Mouse (Mus musculus) CD4-positive, CD25-positive, alpha-beta regulatory T cell, adult 2 months (primary cell): ENCODE measurements around the gene Iqgap3.
A peak's percentile ranks its signal among the peaks of the same experiment; 100 is the strongest.

Experiments
- DNase-seq: peaks from one replicate; pipeline ENCODE4 v3.0.0-alpha.2; 2012; ENCODE audit warnings: low read depth, low spot score

Iqgap3 gene

DNA sequence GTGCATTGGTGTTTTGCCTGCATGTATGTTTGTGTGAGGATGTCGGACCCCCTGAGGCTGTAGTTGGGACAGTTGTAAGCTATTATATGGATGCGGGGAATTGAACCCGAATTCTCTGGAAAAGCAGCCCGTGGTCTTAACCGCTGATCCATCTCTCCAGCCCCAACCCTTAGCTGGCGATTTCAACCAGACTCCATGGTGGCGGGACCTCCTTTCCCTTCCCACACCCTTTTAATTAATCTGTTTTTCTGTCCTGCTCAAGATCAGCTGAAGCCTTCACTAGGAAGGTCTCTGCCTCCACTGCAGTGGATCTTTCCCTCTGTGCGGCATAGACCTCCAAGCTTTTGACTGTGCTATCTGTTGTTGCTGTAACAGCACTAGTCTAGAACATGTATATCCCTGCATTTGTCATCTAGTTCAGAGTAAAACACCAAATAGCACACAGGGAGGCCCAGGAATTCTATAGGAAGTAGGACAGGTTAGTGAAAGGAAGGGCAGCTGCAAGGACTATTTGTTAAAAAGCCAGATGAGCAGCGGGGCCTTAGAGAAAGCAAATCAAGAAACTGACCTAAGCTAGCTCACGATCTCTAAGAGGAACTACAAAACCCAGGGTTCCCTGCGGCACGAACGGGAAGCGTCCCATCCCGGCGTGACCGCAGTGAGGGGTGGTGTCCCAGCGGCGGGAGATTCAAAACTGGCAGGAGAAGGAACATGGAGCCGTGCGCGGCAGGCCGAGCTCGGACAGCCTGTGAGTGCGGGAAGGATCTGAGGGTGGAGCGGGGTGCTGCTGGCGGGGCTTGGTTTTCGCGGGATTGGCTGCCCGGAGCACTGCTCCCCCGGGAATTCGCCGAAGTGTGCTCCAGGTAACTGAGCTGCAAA lies at the start of gene Iqgap3:
Gene Iqgap3 (plus strand): TSS at position 627 of the 879 bp plus-strand sequence.
- DNase-seq: peak; percentile 83

DNA sequence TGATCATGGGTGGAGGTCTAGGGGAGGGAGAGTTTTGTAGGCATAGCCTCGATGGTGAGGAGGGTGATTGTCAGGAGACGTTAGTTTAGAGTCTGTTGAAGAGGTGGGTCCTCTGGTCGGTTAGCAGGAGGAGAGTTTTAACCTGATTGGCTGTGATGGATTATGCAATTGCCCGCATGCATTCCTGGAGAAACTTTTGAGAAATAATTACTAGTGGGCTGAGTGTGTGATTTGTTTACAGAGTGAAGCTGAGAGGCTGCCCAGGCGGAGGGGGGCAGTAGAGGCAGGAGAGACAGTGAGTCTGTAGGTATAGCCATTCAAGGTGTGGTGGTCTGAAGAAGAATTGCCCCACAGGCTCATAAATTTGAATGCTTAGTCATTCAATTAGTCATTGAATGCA lies 48.3 kb upstream of the Iqgap3 start:
- DNase-seq: no peak

DNA sequence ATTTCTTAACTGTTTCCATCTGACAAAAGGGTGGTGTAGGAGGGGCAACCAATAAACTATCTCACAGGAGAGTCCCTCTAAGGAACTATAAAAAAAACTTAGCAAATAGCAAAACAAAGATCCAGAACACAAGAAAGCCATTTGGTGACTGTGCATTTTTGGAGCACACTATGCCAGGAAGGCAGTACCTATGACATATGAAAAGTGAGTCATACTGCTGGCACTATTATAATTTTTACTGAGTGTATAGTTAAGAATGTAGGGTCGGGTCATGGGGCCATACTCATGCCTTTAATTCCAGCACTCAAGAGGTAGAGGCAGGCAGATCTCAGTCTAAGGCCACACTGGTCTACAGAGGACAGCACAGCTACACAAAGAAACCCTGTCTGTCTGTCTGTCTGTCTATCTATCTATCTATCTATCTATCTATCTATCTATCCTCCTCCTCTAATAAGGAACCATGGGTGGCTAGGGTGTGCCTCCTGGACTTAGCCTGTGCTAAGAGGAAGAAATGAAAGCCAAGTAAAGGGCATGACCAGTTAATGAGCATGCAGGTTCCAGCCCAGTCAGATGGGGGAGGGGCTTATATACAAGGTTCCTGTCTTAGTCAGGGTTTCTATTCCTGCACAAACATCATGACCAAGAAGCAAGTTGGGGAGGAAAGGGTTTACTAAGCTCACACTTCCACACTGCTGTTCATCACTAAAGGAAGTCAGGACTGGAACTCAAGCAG lies 46.0 kb upstream of the Iqgap3 start:
- DNase-seq: no peak

DNA sequence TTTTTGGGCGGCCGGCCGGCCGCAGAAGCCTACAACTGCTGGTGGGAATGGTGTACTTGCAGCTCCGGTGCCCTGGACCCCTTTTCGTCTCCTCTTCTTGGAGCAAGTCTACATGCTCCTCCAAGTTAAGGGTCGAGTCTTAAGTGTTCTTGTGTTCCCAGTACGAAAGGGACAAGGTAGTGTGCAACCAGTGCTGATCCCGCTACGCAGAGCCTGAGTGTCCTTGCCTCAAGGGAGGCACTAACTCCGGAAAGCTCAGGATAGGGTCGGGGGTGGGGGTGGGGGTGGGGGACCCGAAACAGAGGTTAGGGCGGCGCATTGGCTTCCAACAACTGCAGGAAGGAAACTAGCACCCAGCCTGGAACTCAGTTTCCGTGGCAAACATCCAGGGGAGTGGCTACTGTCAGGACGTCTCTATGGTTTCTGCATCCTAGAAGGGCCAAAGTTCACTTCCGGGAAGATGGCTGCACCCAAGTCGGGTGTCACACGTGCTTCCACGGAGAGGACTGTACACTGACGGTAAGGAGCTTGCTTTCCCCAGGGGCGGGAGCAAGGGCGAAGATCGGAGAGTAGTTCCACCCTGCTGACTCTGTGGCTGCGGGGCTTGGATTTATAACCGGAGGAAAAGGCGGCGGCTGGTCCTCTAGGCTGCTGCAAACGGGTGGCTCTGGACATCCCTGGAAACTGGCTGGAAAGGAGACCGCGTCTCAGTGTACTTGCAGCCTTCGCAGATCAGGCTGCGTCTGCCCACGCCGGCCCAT lies 38.9 kb upstream of the Iqgap3 start, which contains the start of gene Gpatch4:
Gene Gpatch4 (plus strand): TSS at position 448 of the 761 bp plus-strand sequence.
- peak; percentile 97 for DNase-seq

DNA sequence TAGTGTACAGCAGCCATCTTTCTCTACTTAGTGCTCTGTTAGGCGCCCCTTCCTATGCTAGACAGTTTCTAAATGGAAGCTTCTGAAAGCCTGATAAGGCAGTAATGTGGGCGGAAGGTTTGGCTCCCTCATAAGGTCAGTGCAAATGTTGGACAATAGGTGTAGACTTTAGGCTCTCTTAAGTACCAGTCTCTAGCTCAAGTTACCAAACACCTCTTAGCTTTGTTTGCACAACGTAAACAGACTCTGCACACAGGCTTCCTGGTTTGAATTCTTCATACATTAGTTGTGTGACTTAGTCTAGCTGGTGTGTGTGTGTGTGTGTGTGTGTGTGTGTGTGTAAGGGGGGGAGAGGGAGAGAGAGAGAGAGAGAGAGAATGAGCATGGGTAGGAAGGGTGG lies 32.2 kb upstream of the Iqgap3 start:
- DNase-seq: no peak

DNA sequence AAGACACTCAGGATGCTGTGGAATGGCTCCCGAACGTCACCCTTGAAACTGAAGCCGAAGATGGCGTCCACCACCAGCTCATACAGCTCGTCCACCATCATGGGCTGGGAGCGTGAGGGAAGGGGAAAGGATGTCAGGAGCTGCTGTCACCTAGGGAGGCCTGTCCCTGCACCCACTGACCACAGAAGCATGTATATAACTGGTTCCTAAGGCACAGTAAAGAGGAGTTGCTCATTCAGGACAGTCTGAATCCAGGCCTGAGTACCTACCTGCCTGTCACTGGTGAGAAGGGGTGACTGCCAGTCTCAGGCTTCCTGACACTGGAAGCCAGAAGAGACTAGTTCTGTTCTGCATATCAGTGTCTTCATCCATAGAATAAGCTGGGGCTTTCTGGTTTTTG lies 24.7 kb upstream of the Iqgap3 start:
- no peak for DNase-seq

DNA sequence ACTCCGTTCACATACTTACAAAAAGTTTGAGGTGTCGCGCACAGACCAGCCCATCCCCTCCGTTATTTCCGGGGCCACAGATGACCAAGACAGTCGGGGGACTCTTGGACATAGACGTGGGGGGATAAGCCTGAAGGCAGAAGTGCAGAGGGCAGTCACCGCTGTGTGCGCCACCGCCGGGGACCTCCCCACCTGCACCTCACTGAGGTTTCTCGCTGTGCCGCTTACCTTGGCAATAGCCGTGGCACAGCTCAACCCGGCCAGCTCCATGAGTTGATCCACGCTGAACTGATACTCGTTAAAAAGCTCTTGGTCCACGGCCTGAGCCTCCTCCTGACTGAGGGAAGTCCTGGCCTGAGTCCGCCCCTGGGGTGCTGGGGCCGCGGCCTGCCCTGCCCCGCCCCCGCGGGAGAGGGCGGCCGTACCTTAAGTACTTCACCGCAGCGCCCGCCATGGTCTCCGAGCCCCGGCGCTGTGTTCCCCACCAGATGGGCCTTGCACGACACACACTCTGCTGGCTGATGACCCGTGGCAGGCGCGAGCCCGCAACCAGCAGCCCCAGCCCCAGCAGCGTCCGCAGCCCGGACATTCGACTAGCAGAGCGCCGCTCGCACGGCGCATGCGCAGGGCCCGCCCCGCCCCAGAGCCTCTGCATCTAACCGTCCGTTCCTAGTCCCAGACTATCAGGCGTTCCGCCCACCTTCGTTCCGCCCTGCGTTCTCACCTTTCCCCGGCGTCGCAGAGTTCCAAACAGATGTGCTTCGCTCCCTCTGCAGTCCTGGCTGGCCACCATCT lies 23.7 kb upstream of the Iqgap3 start, which contains the start of gene Naxe:
Gene Naxe (minus strand): TSS at position 594 of the 795 bp plus-strand sequence.
- peak; percentile 92 for DNase-seq

DNA sequence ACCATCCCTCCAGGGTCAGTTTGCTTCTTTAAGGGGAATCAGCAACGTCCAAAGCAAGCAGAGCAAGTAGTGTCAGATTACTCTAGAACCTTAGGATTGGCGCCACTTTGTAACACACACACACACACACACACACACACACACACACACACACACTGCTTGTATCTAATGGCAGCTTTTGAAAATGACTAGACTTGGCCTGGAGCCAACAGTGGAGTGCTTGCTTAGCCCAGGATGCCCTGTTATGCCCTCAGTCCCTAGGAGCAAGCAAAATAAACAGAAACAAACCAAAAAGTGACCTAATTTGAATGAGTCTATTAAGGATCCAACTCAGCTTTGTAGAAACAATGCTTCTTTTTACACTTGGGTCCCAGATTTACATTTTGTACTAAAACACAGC lies 13.4 kb upstream of the Iqgap3 start:
- DNase-seq: no peak

DNA sequence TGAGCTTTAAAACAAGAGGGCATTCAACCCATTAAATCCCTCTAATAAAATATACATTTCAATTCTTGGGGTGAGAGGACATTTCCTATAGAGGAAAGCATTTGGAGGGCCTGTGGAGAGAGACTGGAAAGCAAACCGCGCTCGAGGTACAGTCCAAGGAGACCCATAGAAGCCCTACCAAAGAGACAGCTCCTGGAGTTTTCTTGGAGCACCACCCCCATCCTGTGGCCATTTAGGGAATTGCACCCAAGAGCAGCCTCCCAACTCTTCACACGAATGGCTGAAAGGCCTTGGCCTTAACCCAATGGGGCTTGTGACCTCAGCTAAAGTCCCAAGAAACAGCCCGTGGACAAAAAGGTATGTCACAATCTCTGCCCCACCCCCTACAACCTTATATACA lies 10.0 kb upstream of the Iqgap3 start:
- peak; percentile 87 for DNase-seq

DNA sequence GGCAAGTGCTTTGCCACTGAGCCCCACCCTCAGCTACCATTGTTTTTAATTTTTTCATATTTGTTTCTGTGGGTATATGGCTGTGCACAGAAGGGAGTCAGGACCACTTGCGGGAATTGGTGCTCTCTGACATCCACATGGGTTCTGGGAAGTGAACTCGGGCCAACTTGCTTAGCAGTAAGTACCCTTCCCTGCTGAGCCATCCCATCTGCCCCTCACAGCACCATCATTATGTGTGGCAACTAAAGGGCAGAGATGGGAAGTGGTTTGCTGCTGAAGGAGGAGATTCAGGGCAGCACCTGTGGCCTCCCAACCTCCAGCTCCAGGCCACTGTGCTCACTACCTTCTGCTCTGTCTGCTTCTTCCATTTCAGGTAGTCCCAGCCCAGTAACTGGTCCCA lies 8.1 kb upstream of the Iqgap3 start:
- DNase-seq: no peak

DNA sequence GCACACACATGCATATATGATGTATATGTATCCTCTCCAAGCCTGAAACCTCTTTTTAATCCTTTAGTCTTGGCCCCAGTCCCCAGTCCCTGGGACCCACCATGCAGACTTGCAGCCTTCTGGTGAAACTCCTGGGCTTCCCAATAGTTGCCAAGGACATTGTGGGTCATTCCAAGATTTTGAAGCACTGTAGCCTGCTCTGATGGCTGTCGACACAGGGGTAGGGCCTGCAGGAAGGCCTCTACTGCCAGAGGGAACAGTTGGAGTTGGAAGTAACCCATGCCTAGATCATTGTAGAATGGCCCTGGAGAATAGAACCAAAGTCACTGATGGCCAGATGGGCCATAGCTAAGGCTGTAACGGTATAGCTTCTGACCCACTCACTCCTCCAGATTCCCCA lies 7.4 kb upstream of the Iqgap3 start:
- no peak for DNase-seq

DNA sequence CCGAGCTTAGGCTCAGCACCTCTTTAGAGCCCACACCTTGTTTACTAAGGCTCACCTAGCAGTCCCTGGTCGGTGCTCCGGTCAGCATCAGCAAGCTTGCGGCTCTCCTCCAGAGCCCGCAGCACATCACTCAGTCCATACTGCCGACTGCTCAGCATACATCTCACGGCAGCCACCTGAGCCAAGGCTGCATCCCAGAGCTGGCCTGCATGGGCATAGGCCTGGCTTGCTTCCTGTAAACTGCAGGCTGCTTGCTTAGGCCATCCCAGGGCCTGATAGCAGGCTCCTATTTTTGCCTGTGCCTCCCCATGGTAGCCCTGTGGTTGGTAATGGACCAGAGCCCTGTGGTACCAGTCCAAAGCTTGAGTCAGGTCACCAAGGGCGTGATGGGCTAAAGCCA lies 7.0 kb upstream of the Iqgap3 start:
- no peak for DNase-seq

DNA sequence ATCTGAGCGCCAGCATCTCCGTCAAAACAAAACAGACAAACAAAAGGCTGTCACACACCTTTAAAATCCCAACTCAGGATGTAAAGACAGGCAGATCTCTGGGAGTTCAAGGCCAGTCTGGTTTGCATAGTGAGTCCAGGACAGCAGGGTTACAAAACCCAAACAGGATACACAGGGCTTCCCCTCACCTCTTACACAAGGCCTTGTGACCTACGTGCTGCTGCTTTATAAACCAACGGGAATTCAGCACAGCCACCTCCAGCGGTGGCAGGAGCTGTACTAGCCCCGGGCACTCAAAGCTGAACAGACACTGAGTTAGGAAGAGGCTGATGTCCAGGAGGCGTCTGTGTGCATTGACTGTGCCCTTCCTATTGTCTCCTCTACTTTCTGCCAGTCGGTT lies 4.3 kb upstream of the Iqgap3 start:
- DNase-seq: no peak

DNA sequence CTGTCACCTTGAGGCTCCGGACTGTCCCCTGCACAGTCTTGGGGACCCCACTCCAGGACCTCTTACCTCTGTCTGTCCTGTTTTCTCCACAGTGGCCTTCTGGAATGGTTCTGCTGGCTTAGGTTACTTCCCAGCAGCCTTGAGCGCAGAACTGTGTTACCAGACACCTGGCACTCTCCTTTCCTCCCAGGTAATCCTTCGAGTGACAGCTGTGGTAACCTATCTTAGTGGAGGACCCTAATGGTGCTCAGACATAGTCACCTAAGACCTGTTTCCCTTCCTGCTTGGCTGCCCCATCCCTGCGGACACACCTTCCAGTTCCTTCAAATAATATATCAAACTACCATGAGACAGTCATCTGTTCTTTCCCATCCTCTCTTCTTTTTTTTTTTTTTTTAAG lies 3.6 kb upstream of the Iqgap3 start, which contains the start of gene Ttc24:
Gene Ttc24 (minus strand): TSS at position 101 of the 400 bp plus-strand sequence.
- no peak for DNase-seq

DNA sequence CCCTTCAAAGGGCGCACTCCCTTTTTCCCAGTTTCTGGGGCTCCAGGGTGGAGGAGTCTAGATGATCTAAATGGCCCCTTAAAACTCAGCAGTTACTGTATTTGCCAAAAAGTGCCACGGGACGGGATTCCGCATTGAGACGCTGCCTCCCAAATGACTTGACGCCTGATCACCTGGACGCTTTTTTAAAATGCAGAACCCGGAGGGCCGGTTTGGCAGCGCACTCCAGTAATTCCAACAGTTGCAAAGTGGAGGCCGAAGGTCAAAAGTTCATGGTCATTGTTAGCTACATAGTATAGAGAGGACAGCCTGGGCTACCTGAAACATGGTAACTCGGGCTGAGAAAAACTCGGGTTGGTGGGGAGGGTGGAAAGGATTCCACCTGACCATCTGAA lies 450 bp downstream of the Iqgap3 start:
- no peak for DNase-seq

DNA sequence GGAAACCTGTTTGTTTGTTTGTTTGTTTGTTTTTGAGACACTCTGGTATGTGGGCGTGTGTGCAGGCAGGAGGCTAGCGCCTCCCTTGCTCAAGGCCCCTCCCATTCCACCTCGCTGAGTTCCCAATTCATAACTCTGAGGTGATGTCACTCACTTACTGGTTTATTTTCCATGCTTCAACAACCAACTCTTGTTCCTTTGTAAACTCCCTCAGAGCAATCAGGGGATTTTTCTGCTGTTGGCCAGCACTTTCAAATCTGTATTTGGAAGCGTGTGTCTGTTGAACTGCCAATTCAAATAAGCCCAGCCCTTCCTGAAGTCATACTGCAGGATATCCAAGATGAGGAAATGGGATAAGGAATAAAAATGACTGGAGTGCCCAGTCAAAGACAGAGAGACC lies 892 bp downstream of the Iqgap3 start:
- DNase-seq: peak; percentile 38

DNA sequence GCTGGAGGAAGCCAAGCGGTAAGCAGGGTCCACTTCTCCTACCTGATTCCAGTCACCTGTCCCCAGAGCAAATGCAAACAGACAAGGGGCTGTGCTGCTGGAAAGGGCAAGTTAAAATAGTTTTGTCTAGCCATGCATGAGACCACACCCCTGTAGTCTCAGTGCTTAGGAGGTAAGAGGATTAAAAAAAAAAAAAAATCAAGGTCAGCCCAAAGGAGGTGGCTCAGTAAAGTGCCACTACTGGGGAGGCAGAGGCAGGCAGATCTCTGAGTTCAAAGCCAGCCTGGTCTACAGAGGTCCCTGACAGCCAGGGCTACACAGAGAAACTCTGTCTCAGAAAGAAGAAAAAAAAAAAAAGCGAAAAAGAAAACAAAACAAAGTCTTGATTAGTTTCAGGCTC lies 2.2 kb downstream of the Iqgap3 start:
- no peak for DNase-seq

DNA sequence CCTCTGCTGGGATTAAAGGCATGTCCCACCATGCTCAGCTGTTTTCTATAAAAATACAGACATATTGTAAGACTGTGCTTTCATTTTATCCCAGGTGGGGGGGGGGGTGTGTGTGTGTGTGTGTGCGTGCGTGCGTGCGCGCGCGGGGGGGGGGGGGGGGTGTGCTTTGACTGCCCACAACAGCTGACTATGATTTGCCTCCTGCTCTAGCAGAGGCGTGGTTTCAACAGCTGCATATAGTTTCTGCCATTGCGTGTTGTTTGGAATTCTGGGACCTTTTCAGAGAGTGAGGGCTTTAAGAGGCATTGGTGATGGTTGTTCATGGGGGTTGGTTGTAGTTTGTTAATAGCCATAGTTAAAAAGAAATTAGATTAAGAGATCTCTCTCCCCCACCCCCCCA lies 3.7 kb downstream of the Iqgap3 start:
- DNase-seq: no peak

DNA sequence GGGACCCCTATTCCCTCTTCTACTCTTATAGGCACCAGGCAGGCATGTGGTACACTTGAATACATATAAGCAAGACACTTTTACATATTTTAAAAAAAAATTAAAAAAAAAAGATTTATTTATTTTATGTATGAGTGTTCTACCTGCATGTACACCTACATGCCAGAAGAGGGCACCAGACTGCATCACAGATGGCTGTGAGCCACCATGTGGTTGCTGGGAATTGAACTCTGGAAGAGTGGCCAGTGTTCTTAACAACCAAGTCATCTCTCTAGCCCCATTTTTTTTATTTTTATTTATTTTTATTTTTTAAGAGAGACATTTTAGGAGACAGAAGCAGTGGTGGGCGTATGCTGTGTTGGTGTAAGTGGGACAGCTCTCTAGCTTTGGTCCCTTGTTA lies 5.9 kb downstream of the Iqgap3 start:
- DNase-seq: peak; percentile 70

DNA sequence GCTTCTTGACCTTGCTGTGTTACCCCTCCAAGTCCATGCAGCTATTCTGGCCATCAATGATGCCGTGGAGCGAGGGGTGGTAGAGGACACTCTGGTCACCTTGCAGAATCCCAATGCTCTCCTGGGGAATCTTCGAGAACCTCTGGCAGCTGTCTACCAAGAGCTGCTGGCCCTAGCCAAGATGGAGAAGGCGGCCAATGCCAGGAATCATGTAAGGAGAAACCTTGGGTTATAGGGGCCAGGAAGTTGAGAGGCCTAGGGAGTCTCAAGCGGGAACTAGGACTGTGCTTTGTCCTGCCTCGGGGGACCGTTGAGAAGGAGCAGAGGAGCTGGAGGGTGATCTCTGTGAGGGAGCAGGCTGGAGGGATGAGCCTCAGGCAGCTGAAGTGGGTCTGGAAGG lies 8.3 kb downstream of the Iqgap3 start:
- no peak for DNase-seq

DNA sequence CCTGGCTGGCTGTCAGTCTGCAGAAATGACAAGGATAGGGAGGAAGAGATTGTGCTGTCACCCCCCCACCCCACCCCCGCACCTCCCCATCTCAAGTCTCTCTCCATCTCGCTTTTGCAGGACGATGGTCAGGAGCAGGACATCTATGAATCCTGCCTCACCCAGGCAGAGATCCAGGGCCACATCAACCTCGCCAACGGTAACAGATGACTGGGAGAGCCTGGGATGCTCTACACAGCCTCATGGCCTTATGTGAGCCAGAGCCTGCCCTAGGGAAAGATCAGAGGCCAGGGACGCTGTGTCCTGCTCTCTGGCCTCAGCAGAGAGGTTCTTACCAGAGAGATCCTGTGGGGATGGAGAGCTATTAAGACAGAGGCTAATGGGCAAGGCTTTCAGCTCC lies 8.8 kb downstream of the Iqgap3 start:
- no peak for DNase-seq
